Mouse (Mus musculus) monocyte, adult 5-6 weeks (primary cell): Measurements from ENCODE around the gene Caskin2. TPM values are rescaled to one million over a fixed set of nuclear protein-coding genes. Genes with fewer than 3 reads are reported as not detected.

Source experiments
- ATAC-seq: fragments of 153-309, 156-312 bp; replicated peaks from 2 replicates; pipeline ENCODE4 v1.8.0; 2017; ENCODE audit warnings: mild to moderate bottlenecking; ENCODE audit not compliant: low TSS enrichment, insufficient number of reproducible peaks, severe bottlenecking, poor library complexity, low FRiP score
- total RNA-seq: library from RNA; stranded (forward); fragments of 200-1000, 200-491, 200-594 nt; gene quantifications from 3 replicates; pipeline ENCODE4 v1.2.3, GENCODE M21; 2017

Gene Caskin2
- total RNA-seq, 1 experiment from 2014 or later: 0.19 TPM

DNA sequence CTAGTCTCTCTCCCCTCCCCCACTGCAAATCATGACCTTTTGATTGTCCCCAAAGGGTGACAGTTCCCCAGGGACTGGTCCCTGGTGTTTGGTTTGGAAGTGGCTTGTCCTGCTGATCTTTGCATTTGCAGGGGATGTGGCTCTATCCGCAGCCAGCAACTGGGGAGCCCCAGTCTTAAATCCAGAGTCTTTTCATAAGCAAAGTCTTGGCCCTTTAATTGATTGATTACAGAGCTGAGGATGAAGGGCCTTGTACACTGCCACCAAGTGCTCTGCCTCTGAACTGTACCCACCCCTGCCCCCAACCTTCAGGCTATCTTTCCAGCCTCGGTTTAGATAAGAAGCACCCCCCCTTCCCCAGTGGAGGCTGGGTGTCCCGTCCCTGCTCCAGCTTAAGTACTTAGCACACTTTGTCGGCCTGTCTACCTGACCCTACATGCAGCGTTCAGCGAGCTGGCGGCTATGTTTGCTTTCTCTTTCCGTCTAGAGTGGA is 19.6 kb upstream of the Caskin2 start:
- ATAC-seq: no peak

DNA sequence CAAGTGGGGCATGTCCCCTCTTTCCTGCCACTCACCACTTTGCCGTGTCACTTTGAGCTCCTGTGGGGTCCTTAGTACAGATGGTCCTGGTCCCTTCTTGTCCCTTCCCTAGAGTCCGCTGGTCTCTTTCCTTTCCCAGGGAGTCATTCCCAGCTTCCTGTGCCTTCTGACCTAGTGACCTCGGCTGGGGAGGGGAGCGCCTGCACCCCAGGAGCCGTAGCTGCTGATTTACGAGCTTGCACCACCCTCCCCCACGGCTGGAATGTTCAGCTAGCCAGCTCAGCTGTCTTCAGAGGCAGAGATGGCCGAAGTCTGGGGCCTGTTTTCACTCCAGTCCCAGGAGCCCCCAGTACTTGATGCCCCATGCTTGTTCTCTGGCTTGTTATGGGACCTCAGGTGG is 19.1 kb upstream of the Caskin2 start:
- ATAC-seq: no peak; the same call in 1 of the 2 replicates

DNA sequence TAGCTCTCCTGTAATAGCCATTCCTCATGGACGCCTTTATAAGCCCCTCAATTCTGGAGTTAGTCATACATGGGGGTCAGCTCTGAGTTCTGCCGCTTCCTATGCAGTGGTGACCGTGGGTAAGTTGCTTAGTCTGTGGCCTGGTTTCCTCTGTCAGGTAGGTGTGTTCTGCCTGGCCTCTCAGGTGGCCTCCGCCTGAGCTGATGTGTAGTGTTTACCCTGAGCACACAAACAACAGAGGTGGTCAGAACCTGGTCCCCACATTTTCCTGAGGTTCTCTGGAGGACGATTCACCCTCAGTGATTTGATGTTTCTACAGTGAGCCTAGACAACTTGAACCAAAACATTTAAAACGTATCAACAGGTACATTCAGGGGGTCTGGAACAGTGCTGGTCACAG is 18.6 kb upstream of the Caskin2 start:
- ATAC-seq: no peak

DNA sequence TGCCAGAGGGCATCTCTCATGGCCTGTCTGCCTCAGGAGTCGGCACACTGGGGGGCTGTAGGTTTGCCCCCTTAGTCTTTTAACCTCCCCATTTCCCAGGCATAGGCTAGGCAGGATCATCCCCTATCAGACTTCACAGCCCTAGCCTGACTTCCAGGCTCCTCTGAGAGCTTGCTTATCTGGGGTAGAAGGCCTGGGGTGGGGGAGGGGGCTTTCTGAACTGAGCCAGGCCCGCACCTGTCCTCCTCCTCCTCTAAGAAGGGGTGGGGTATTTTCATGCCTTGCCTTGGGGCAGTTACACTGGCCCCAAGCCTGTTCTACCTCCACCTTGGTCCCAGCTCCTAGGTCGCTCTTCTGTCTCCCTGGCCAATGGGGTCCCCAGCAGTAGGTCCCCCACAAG is 18.1 kb upstream of the Caskin2 start:
- ATAC-seq: no peak

DNA sequence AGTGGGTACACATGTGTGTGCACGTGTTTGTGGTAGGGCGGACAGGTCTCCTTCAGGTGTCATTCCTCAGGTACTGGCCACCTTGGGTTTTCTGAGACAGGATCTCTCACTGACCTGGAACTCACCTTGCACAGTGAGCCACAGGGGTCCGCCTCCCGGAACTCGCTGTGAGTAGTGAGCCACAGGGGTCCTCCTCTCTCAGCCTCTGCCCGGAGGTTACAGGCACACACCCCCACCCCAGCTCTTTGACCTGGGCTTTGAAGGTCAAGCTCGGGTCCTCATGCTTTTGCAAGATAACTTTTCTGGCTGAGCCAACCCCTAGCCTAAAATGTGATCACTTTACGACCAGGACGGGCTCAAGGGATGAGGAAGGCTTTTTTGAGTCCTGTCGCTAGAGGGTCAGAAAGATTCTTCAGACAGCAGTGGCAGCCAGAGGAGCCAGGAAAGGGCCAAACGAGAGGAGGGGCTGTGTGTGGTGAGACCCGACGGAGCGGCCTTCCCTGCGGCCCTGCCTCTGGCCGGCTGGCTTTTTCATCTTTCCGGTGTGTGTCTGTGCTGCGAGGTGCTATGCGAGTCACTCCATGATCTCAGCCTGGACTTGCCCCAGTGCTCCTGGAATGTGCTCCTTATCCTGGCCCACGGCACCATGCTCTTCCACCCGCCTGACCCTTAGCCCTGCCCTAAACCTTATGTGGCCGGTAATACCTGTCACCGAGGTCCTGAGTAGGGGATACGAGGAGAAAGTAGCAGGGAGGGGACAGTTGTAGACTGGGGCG is 17.3 kb upstream of the Caskin2 start:
- ATAC-seq: no peak

DNA sequence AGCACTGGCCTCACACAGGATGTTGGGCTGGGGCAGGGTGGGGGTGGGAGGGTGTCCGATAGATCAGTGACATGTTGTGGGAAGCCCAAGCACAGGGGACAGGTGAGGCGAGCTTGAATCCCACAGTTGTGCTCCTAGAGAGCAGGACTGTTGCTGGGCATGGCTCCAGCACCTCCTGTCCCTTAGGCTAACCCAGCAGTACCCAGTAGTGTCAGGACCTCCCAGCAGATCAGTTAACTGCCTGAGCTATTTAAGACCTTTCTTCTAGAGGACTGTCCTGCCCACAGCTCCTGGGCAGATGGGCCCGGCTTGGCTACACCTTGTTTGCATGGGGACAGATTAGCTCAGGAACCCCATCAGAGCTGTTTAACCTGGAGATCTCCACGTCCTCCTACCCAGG is 15.6 kb upstream of the Caskin2 start:
- ATAC-seq: no peak

DNA sequence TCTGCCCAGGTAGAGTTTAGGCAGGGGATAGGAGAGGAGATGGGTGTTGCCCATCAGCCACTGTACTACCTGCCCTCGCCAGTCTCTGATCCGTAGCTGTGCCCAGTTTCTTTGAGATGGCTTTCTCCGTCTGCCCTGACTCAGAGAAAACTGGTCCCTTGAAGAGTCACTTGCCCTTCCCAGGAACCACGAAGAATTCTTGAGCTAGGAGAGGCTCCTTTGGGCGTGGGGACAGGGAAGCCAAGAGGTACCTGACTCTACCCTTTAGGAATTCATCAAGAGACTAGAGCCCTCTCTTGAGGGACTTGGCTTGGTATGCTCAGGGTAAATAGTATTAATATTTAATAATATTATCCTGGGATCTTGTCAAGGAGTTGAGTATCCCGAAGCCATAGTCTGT is 14.2 kb upstream of the Caskin2 start:
- ATAC-seq: no peak

DNA sequence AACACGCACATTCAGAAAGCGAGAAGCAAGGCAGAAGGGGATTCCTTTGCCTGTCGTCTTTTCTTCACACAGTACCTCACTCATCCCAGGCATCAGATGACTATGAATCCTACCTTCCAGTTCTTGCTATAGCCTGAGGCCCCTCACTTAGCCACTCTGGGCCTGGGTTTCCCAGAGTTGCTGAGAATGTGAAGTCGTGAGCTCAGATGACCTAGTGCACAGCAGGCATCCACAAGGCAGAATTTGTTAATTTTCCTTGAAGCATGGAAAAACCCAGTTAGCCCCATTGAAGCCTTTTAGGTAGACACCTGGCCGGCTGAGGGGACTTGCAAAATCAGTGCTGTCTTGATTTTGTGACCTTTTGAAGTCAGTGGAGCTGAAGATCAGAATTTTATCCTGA is 13.0 kb upstream of the Caskin2 start:
- no peak for ATAC-seq

DNA sequence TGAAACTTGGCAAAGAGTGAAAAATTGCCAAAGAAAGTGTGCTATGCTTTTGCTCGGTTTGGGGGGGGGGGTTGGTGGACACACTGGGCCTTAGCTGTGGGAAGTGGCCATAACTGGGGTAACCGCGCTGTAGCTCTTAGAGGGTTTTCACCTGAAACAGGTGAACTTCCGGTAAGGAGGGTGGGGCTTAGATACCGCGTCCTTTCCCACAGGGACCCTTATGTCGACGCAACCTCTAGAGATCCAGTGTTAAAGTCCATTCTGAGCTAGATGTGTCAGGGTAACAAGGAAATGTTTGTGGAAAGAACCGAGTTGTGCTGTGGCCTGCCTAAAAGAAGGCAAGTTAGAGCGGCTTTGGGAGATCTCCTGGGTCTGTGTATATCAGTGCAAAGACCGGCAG is 11.4 kb upstream of the Caskin2 start:
- no peak for ATAC-seq

DNA sequence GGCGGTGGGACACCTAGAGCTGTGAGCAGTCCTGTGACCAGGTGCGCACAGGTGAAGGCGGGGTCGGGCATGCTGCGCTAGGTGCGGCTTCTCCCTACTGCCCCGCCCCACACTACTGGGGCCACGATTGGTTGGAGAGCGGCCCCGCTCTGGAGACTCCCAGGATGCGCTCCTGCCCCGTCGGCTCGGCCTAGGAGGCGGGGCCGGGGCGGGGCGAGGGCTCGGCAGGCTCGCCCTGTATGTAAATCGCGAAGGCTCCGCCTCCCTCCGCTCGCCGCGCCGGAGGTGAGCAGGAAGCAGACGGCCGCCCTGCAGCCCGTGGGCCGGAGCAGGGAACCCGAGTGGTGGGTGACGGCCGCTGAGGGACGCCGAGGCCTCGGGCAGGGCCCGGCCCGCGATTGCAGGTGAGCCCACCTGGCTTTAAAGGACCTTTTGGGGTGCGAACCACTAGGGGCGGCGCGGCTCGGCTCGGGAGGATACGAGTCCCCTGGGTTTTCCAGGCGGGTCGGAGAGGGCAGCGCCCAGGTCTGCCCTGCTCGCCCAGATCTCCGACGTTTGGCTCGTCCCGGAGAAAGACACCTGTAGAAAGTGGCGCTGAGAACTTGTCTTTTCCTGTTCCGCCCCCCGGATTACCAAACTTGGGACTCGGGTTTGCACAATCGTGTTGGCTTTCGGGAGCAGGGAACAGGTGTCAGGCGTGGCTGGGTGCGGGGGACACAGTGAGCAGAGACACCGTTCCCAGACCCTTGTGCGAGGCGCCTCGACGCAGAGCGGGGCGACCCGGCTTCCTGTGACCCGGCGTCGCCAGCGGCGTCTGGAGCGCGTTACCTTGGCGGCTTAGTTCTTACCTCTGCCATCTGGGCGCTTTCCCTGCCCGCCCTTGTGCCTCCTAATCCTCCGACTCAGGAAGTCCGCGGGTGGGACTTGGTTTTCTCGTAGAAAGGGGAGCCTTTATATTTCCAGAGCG is 10.6 kb upstream of the Caskin2 start, which contains the start of gene Llgl2:
TSS of gene Llgl2 (plus strand) at position 276 of the 967 bp plus-strand sequence.
- peak; percentile 82 for ATAC-seq

DNA sequence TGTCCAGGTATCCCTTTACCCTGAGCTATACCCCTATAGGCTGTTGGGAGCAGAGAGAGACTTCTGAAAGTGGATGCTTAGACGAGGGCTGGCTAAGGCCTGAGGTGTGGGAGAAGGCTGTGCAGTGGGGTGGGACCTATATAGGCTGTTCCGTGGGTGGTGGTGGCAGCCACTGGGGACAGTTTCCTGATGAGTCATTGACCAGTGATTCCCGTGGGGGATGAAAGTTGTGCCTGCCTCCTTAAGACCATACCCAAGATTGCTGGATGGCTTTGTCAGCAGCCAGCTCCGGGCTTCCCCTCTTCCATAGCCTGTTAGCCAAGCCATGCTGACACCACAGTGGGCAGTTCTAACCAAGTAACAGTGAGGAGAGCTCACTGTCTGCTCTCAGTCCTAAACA is 7.6 kb upstream of the Caskin2 start:
- no peak for ATAC-seq

DNA sequence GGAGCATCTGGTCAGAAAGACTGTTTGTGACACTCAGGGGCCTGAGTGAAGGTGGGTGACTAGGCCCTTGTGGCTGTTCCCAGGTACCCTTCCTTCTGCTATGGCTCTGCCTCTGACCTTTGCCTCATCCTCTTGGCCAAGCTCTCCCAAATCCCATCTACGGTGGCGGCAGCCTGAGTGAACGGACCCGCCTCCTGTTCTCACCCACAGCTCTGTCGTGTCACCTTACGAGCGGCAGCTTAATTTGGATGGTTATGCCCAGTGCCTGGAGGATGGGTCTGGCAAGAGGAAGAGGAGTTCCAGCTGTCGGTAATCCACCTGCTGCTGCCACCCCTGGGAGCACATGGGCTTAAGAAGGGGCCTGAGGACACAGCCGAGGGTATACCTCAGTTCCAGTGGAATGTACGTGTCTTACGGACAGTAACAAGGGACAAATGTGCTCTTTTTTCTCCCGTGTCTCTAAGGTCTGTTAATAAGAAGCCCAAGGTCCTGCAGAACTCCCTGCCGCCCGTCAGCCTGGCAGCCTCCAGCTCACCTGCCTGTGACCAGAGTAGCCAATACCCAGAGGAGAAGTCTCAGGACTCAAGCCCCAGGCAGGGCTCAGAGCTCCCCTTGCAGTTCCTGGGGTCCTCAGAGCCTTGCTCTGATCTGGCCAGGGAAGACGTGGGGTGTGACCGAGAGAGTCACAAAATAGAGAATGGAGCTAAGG is 6.6 kb upstream of the Caskin2 start:
- no peak for ATAC-seq

DNA sequence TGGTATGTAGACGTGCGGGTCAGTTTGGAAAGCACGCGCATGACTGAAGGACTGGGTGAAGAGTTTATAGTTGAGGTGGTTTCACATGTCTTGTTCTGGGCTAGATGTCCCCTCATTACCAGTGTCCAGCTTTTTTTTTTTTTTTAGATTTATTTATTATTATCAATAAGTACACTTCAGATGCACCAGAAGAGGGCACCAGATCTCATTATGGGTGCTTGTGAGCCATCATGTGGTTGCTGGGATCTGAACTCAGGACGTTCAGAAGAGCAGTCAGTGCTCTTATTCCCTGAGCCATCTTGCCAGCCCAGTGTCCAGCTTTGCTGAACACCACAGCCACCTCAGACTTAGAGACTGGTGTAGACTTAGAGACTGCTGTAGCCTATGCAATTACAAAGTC is 3.9 kb upstream of the Caskin2 start:
- no peak for ATAC-seq

DNA sequence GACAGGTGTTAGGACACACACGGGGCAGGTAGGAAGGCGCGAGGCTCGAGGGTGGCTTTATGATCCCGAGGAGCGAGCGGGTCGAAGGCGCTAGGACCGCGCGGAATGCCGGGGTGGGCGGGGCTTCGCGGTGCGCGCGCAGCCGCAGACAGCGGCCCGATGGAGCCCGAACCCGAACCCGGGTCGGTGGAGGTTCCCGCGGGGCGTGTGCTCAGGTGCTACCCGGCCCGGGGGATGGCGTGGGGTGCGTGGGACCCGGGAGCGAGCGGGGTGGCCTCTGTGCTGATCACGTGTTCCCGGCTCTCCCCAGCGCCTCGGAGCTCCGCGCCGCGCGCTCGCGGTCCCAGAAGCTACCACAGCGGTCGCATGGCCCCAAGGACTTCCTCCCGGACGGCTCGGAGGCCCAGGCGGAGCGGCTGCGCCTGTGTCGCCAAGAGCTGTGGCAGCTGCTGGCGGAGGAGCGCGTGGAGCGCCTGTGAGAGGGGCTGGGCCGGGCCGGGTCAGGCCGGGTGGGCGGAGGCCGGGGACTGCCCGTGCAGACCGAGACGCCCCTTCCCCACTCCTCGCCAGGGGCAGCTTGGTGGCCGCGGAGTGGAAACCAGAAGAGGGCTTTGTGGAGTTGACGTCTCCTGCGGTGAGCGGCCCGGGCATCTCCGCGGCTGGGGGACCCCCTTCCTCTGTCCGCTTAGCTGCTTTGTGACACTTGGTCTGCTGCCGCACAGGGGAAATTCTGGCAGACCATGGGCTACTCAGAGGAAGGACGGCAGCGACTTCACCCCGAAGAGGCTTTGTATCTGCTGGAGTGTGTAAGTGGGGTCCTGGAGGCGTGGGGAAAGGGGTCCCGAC is 1.4 kb upstream of the Caskin2 start, which contains the start of gene Tsen54:
TSS of gene Tsen54 (plus strand) at position 120 of the 846 bp plus-strand sequence.
- ATAC-seq: peak; percentile 38

DNA sequence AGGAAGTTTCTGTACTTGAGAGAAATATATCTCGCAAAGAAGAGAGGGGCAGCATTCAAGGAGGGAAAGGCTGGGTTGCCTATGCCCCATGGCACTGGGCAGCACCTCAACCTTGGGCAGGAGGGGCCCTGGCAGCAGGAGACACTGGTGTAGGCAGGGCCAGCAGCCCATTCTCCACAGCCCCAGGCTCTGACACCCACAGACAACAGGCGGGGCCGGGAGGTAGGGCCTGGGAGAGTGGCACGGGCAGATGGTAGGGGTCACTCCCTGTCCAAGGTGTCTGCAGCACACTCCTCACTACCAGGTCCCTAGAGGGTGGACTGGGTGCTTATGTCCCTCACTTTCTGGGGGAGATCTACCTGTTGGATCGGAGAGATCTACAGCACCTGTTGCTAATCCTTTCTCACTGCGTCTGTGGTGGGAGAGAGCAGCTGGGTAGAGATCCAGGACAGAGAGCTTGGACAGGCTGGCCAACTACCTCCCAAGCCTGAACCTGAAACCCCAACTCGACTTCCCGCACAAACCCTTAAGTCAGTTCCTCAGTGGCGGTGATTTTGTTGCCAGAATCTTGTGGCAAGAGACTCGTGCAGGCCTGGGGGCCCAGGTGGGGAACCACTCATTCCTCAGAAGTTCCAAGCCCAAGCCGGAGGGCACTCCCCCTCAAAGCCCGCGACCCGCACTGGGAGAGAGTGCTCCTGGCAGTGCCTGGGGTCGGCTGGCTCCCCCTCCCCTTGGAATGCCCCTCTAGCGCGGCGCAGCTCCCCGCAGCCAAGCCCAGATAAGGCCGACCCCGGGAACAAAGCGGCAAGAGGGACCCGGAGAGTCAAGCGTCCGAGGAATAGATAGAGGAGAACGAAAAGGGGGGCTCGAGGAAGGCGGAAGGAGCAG is 662 bp downstream of the Caskin2 start:
- no peak for ATAC-seq

DNA sequence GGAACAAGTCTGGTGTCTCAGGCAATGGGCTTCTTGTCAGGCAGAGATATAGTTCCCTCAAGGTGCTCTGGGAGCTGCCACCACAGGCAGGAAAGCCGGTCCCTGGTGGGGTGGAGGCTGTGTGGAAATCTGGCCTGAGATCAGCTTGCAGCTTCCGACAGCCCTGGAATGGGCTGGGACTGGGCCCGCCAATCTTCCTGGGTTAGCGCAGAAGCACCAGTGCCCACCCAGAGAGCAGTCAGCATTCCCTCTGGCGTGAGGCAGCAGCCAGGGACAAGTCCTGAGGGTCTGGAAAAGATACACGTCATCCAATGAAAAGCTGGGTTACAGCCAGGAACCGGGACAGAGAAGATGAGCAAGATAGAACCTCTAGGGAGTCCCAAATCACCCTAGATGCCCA is 1.3 kb downstream of the Caskin2 start:
- no peak for ATAC-seq

DNA sequence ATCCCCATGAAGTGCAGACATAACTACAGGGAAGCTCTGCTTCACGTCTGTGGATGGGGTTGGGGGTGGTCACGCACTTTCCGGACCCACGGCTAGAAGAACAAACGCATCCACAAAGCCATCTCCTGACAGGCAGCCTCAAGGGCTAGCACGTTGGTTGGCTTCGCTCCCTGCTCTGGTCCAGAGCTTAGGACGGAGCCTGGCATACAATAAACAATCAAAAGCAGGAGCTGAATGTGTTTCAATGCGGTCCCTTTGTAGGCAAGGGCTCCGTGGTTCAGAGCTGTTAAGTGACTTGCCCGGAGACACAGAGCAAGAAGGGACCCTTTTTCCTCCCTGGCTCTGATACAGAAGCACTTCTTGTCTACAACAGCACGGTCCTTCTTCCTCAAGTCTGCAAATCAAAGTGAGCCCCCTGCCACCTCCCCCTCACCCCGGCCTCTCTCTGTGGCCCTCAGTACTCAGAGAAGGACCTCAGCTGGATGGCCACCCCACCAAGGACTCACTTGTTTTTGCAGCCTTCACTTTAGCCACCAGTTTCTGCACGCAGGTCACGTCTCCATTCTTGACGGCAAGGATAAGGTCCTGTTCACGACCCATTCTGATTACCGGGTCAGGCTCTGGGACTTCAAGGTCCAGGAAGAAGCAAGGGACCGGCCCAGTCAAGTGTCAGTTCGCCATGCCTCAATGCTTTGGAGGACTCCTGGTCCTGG is 1.9 kb downstream of the Caskin2 start:
- ATAC-seq: no peak
